Mouse (Mus musculus) brain, embryonic 14.5 days (tissue): ENCODE data around the gene Tlr8.
A peak's percentile ranks its signal among the peaks of the same experiment; 100 is the strongest.

Experiments
- CTCF ChIP-seq: fragments of 200-500 bp; IDR thresholded peaks from 2 replicates; pipeline ENCODE4 v1.5.1; 2012; ENCODE audit warnings: inconsistent platforms, mild to moderate bottlenecking, moderate library complexity, borderline replicate concordance; ENCODE audit not compliant: insufficient read depth, insufficient read length; ENCODE audit errors: extremely low read depth
- POLR2A ChIP-seq: fragments of 200-500 bp; IDR thresholded peaks from 2 replicates; pipeline ENCODE4 v1.6.1; 2012; ENCODE audit warnings: mild to moderate bottlenecking, inconsistent platforms, borderline replicate concordance; ENCODE audit not compliant: poor library complexity, insufficient read depth, insufficient read length, severe bottlenecking; ENCODE audit errors: extremely low read depth

DNA sequence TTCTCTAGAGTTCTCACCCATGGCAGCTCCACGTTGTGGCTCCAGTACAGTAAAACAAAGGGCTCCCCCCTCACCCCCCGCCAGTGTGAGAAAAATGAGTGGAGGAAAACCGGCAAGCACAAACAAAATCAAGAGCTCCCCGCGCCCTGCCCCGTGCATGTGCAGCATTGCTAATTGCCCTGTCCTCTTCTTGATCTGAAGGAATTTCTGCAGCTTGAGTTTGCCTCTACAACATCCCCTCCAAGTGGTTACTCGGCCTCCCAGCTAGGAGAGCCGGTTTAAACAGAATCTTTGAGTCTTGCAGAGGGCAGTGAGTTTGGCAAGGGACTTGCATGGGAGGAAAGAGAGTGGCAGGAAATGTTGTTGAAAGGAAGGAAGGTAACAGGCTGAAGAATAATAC, 51.4 kb downstream of the Tlr8 start:
- peak; percentile 46; the same call in 1 of the 2 replicates for TF ChIP-seq CTCF
- TF ChIP-seq POLR2A = no peak
